Mouse (Mus musculus) CH12.LX (cell line): ENCODE measurements around the gene Ptprk. TPM values are rescaled to one million over a fixed set of nuclear protein-coding genes. Genes with fewer than 3 reads are reported as not detected.

ENCODE experiments used
- DNase-seq: peaks from one replicate; pipeline ENCODE4 v3.0.0-alpha.2; 2013; ENCODE audit errors: extremely low read depth
- H3K27ac ChIP-seq: 2 replicates; pipeline ENCODE4 v1.5.1; 2012; ENCODE audit warnings: low read depth, mild to moderate bottlenecking, control low read depth, moderate library complexity; ENCODE audit not compliant: insufficient read depth
- H3K27me3 ChIP-seq: replicated peaks from 2 replicates; pipeline ENCODE3; 2012; ENCODE audit warnings: inconsistent platforms
- H3K36me3 ChIP-seq, 2 experiments: replicated peaks in 1 of 2; 2 replicates each; pipeline versions ENCODE3 to v1.6.1; 2012; ENCODE audit warnings: inconsistent platforms in 1 of 2, low read length in 1 of 2, mild to moderate bottlenecking in 1 of 2, mixed read lengths in 1 of 2, moderate library complexity in 1 of 2; ENCODE audit not compliant: control insufficient read depth in 1 of 2, insufficient read depth in 1 of 2
- H3K4me1 ChIP-seq, 2 experiments: 2 replicates each; pipeline ENCODE4 v1.6.1; 2012; ENCODE audit warnings: inconsistent platforms in 1 of 2, moderate library complexity in 1 of 2; ENCODE audit not compliant: insufficient read depth in 2 of 2, control insufficient read depth in 1 of 2
- H3K4me2 ChIP-seq: 2 replicates; pipeline ENCODE4 v1.6.1; 2012; ENCODE audit warnings: low read depth, mild to moderate bottlenecking, control low read depth; ENCODE audit not compliant: poor library complexity, insufficient read depth, severe bottlenecking
- H3K4me3 ChIP-seq, 3 experiments: fragments of 150-350 bp in 1 of 3; sonication (generic) in 1 of 3; replicated peaks in 1 of 3; 2 replicates each; pipeline versions ENCODE3 to v1.5.1; 2011 to 2012; ENCODE audit warnings: low read depth in 2 of 3, low read length in 2 of 3, mild to moderate bottlenecking in 2 of 3, moderate library complexity in 2 of 3, control low read depth in 1 of 3, improper control_type of control experiment in 1 of 3, inconsistent platforms in 1 of 3, mixed read lengths in 1 of 3; ENCODE audit not compliant: poor library complexity in 1 of 3
- H3K79me2 ChIP-seq: replicated peaks from 2 replicates; pipeline ENCODE4 v1.6.1; 2012; ENCODE audit warnings: mild to moderate bottlenecking, moderate library complexity; ENCODE audit not compliant: control insufficient read depth, poor library complexity, insufficient read depth, severe bottlenecking; ENCODE audit errors: extremely low read depth
- H3K9ac ChIP-seq: 2 replicates; pipeline ENCODE4 v1.6.1; 2012; ENCODE audit warnings: low read depth, mild to moderate bottlenecking, control low read depth, moderate library complexity; ENCODE audit not compliant: insufficient read depth
- H3K9me3 ChIP-seq: replicated peaks from 2 replicates; pipeline ENCODE3; 2012; ENCODE audit warnings: low read length, inconsistent platforms, mixed read lengths
- BHLHE40 ChIP-seq: IDR thresholded peaks from 2 replicates; pipeline ENCODE4 v1.6.1; 2011; ENCODE audit warnings: mild to moderate bottlenecking, low read depth, low read length, improper control_type of control experiment
- CHD1 ChIP-seq: IDR thresholded peaks from 2 replicates; pipeline ENCODE4 v1.6.1; 2012; ENCODE audit warnings: low read depth, low read length, improper control_type of control experiment, inconsistent platforms
- CHD2 ChIP-seq: IDR thresholded peaks from 2 replicates; pipeline ENCODE4 v1.6.1; 2011; ENCODE audit warnings: low read length, improper control_type of control experiment
- CTCF ChIP-seq, 2 experiments: IDR thresholded peaks in 1 of 2; conservative IDR thresholded peaks in 1 of 2; 2 replicates each; pipeline ENCODE4 v1.5.1; 2011 to 2012; ENCODE audit warnings: low read depth in 2 of 2, low read length in 2 of 2, improper control_type of control experiment in 1 of 2, inconsistent platforms in 1 of 2, mild to moderate bottlenecking in 1 of 2, moderate library complexity in 1 of 2
- EP300 ChIP-seq: IDR thresholded peaks from 2 replicates; pipeline ENCODE4 v1.6.1; 2011; ENCODE audit warnings: low read length, improper control_type of control experiment
- GABPA ChIP-seq: IDR thresholded peaks from 2 replicates; pipeline ENCODE4 v1.6.1; 2012; ENCODE audit warnings: low read depth, low read length, improper control_type of control experiment, inconsistent platforms; ENCODE audit not compliant: insufficient replicate concordance
- HCFC1 ChIP-seq: IDR thresholded peaks from 2 replicates; pipeline ENCODE4 v1.6.1; 2012; ENCODE audit warnings: low read depth, mild to moderate bottlenecking, inconsistent platforms, low read length, improper control_type of control experiment
- IRF4 ChIP-seq: IDR thresholded peaks from 2 replicates; pipeline ENCODE4 v1.6.1; 2014; ENCODE audit warnings: low read depth, mild to moderate bottlenecking, inconsistent platforms, low read length, improper control_type of control experiment
- KAT2A ChIP-seq: IDR thresholded peaks from 2 replicates; pipeline ENCODE4 v1.6.1; 2012; ENCODE audit warnings: low read length, improper control_type of control experiment, inconsistent platforms; ENCODE audit not compliant: insufficient replicate concordance
- MAFK ChIP-seq: IDR thresholded peaks from 2 replicates; pipeline ENCODE4 v1.6.1; 2011; ENCODE audit warnings: low read length, improper control_type of control experiment; ENCODE audit not compliant: insufficient replicate concordance
- MAZ ChIP-seq: IDR thresholded peaks from 2 replicates; pipeline ENCODE4 v1.6.1; 2012; ENCODE audit warnings: low read depth, mild to moderate bottlenecking, inconsistent platforms, low read length, improper control_type of control experiment, moderate library complexity
- MXI1 ChIP-seq: IDR thresholded peaks from 2 replicates; pipeline ENCODE4 v1.6.1; 2011; ENCODE audit warnings: mild to moderate bottlenecking, low read depth, low read length, improper control_type of control experiment
- MYC ChIP-seq: IDR thresholded peaks from 2 replicates; pipeline ENCODE4 v1.6.1; 2011; ENCODE audit warnings: low read depth, mild to moderate bottlenecking, improper control_type of control experiment, low read length
- NELFE ChIP-seq: IDR thresholded peaks from 2 replicates; pipeline ENCODE4 v1.6.1; 2011; ENCODE audit warnings: low read depth, low read length, improper control_type of control experiment
- PAX5 ChIP-seq: IDR thresholded peaks from 2 replicates; pipeline ENCODE4 v1.6.1; 2012; ENCODE audit warnings: low read length, inconsistent platforms, mixed read lengths
- POLR2A ChIP-seq: IDR thresholded peaks from 2 replicates; pipeline ENCODE4 v1.6.1; 2011; ENCODE audit warnings: low read depth, mild to moderate bottlenecking, improper control_type of control experiment, low read length
- POLR2AphosphoS2 ChIP-seq: IDR thresholded peaks from 2 replicates; pipeline ENCODE4 v1.6.1; 2011; ENCODE audit warnings: low read depth, low read length, improper control_type of control experiment
- RAD21 ChIP-seq: IDR thresholded peaks from 2 replicates; pipeline ENCODE4 v1.6.1; 2011; ENCODE audit warnings: low read depth, mild to moderate bottlenecking, low read length, improper control_type of control experiment, moderate library complexity
- RCOR1 ChIP-seq: conservative IDR thresholded peaks from 2 replicates; pipeline ENCODE4 v1.6.1; 2012; ENCODE audit warnings: low read depth, mild to moderate bottlenecking, inconsistent platforms, low read length, improper control_type of control experiment
- SIN3A ChIP-seq: IDR thresholded peaks from 2 replicates; pipeline ENCODE4 v1.6.1; 2012; ENCODE audit warnings: low read length, improper control_type of control experiment, inconsistent platforms
- TBP ChIP-seq: conservative IDR thresholded peaks from 2 replicates; pipeline ENCODE4 v1.6.1; 2011; ENCODE audit warnings: low read depth, low read length, improper control_type of control experiment
- TCF12 ChIP-seq: IDR thresholded peaks from 2 replicates; pipeline ENCODE4 v1.6.1; 2014; ENCODE audit warnings: low read depth, mild to moderate bottlenecking, inconsistent platforms, low read length, improper control_type of control experiment
- USF1 ChIP-seq: IDR thresholded peaks from 2 replicates; pipeline ENCODE4 v1.6.1; 2014; ENCODE audit warnings: low read depth, mild to moderate bottlenecking, inconsistent platforms, low read length, improper control_type of control experiment
- USF2 ChIP-seq: conservative IDR thresholded peaks from 2 replicates; pipeline ENCODE4 v1.6.1; 2011; ENCODE audit warnings: low read depth, low read length, improper control_type of control experiment
- ZC3H11A ChIP-seq: IDR thresholded peaks from 2 replicates; pipeline ENCODE4 v1.6.1; 2012; ENCODE audit warnings: low read depth, mild to moderate bottlenecking, inconsistent platforms, low read length, improper control_type of control experiment
- ZKSCAN1 ChIP-seq: IDR thresholded peaks from 2 replicates; pipeline ENCODE4 v1.6.1; 2012; ENCODE audit warnings: low read depth, inconsistent platforms, low read length, improper control_type of control experiment, borderline replicate concordance
- ZMIZ1 ChIP-seq: IDR thresholded peaks from 2 replicates; pipeline ENCODE4 v1.6.1; 2012; ENCODE audit warnings: low read depth, mild to moderate bottlenecking, inconsistent platforms, low read length, improper control_type of control experiment
- dilution Hi-C: fragments of 300-500 bp; cut with MboI; formaldehyde crosslinking; loops from 2 replicates; pipeline ENCODE4 v1.14.3; 2020; ENCODE audit warnings: low sequenced_read_pairs; ENCODE audit not compliant: extremely low pct_unique_long_range_greater_than_20kb, extremely low pct_ligation_motif_present
- in situ Hi-C: fragments of 300-500 bp; cut with MboI; formaldehyde crosslinking; loops from 3 replicates; pipeline ENCODE4 v1.14.3; 2019; ENCODE audit warnings: low sequenced_read_pairs, low pct_ligation_motif_present, low pct_unique_long_range_greater_than_20kb, mixed read lengths
- polyA plus RNA-seq: library from polyadenylated mRNA; unstranded; fragments of >175 nt; gene quantifications from 2 replicates; pipeline ENCODE4 v1.2.1, GENCODE M21; 2012; ENCODE audit warnings: low read depth; ENCODE audit not compliant: insufficient read length
- total RNA-seq, 2 experiments: library from RNA; depleted of rRNA; stranded (reverse); fragments of 300-350 nt in 1 of 2; fragments of >200 nt in 1 of 2; gene quantifications; 2 replicates each; pipeline ENCODE4 v1.2.3; 2012 to 2014

Gene Ptprk
- total and polyA plus RNA-seq, 3 experiments, result not detected

DNA sequence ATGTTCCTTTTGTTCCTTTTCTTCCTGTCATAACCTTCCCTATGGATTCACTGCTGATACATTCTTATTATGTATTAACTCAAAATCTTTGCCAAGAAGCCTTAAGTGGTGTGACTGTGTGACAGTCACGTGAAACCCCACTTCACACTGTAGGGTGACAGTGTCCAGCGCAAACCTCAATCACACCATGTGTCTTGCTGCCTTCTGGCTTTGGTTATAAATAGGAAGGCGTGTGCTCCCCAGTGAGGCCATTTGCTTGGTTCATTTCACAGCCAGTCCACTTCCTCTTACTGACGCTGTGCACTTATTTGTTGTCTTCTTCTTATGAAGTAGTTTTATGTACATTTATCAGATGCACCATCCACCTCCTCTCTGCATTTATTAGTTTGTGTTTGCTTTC, 53.8 kb downstream of the Ptprk start:
- no peaks in the 10 kb centered on the region for H3K36me3 ChIP-seq
- no peaks in the 10 kb centered on the region for H3K27me3 ChIP-seq
- H3K4me2 ChIP-seq, result no peak overlapping the region
- in situ Hi-C loops, result no loop called here
- no peak for TF ChIP-seq TBP
- no peak overlapping the region for H3K4me3 ChIP-seq
- 0 out of 4 replicates have a peak, but pooled peaks cover 0 to 4% of the 10 kb centered on the region in 2 experiments for H3K4me1 ChIP-seq
- no peak for DNase-seq
- H3K9ac ChIP-seq, result no peak overlapping the region
- peaks cover 16% of the 10 kb centered on the region for H3K9me3 ChIP-seq
- dilution Hi-C loops, result no loop called here
- H3K79me2 ChIP-seq, result no peaks in the 10 kb centered on the region
- no peak overlapping the region for H3K27ac ChIP-seq

DNA sequence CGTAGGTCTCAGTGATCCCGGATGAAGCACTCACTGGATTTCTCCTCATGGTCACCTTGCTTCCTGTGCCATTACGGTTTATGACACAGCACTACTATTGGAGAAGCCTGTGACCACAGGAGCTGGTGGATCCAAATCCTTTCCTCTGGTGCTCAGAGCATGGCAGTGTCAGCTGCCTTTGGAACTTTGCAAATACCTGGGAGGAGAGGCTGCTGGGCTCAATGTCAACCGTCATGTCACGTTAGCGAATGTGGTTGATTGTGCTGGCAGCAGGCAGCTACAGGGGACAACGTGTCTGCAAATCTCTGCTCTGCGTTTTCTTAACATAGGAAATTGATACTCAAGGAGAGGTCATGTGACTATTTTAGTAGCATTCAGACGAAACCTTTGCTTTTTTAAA, 55.8 kb downstream of the Ptprk start:
- DNase-seq, result no peak
- no peak overlapping the region for H3K4me3 ChIP-seq
- TF ChIP-seq USF2 (no peak), MAZ (no peak), MYC (no peak), IRF4 (no peak), ZC3H11A (no peak), EP300 (no peak), RCOR1 (no peak), NELFE (no peak), CTCF (conservative IDR thresholded peaks at IDR 0.05 in 1 of 2, IDR thresholded peaks at IDR 0.05 in 1 of 2; ENCODE audit: low read depth in 2 of 2, low read length in 2 of 2) (no peak), POLR2A (no peak), MXI1 (no peak), ZMIZ1 (no peak), KAT2A (no peak)
- TF ChIP-seq, all 38 proteins: peak for 0
- in situ Hi-C loops (no loop called here), dilution Hi-C loops (no loop called here)
- Histone ChIP-seq H3K27ac (no peak overlapping the region), H3K4me1 (0 out of 4 replicates have a peak, but pooled peaks cover 0 to 4% of the 10 kb centered on the region in 2 experiments), H3K27me3 (no peaks in the 10 kb centered on the region), H3K79me2 (no peaks in the 10 kb centered on the region), H3K36me3 (no peaks in the 10 kb centered on the region), H3K9me3 (peaks cover 15% of the 10 kb centered on the region), H3K4me2 (no peak overlapping the region), H3K9ac (no peak overlapping the region)

- Histone ChIP-seq H3K4me3 (no peak overlapping the region), H3K27ac (no peak overlapping the region), H3K4me2 (no peak overlapping the region), H3K27me3 (no peaks in the 10 kb centered on the region), H3K36me3 (no peaks in the 10 kb centered on the region), H3K9ac (no peak overlapping the region), H3K4me1 (no peaks in the 10 kb centered on the region), H3K79me2 (no peaks in the 10 kb centered on the region), H3K9me3 (peaks cover 20% of the 10 kb centered on the region)
- in situ Hi-C loops (no loop called here), dilution Hi-C loops (no loop called here)
- DNase-seq, result no peak
- no peak for TF ChIP-seq HCFC1
- TF ChIP-seq POLR2A, result no peak
- TF ChIP-seq CHD2, result no peak
- no peak for TF ChIP-seq MAFK
- no peak for TF ChIP-seq SIN3A
- no peak for TF ChIP-seq CHD1
- TF ChIP-seq USF2, result no peak
- TF ChIP-seq MXI1, result no peak
- TF ChIP-seq PAX5, result no peak
- no peak for TF ChIP-seq NELFE
- no peak for TF ChIP-seq IRF4
- no peak for TF ChIP-seq TCF12
- TF ChIP-seq GABPA, result no peak
- TF ChIP-seq USF1, result no peak
- TF ChIP-seq EP300, result no peak
- no peak for TF ChIP-seq ZKSCAN1
- TF ChIP-seq RAD21, result no peak
- no peak for TF ChIP-seq BHLHE40
- TF ChIP-seq POLR2AphosphoS2, result no peak
- no peak for TF ChIP-seq ZMIZ1
These were observed 59.1 kb downstream of the Ptprk start for GRCm38 (mm10) chr10:28133770-28134169.
